Mouse (Mus musculus): ENCODE results near the gene Atrn. TPM values are rescaled to one million over a fixed set of nuclear protein-coding genes. Genes with fewer than 3 reads are reported as not detected.

The Atrn gene
- total and polyA plus RNA-seq, 3 experiments = 4.0 to 5.8 (median 4.5) TPM

DNA sequence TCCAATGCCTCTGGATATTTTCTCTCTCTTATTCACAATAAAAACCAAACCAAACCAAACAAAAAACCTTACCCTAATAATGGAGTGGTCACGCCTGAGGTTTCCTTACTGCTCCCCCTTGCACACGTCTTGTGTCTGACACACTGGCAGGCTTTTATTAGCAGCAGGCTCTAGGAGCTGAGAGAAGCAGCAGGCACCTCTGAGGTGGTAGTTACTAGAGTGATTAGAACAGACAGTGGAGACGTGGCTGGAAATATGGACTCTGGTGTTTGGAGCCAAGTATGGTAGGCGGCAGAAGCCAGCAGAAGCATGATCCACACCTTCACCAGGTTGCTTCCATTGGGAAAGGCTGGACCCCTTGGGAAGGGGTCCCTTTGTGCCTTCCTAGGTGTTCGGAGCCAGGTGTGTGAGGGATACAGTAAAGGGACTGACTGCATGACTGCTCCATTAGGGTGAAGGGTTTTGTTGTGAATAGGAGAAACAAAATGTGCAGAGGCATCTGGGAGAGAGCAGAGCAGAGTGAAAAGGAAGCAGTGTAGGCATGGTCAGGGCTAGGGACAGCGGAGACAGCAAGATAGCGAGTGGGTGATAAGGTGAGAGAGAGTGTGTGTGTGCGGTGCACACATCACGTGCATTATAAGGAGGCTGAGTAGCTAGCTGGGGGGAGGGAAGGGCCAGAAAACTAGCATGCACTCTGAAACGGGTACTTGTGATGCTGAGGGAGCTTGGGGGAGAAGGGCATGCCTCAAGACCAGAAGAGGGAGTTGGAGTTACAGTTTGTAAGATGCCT, 72.0 kb downstream of the Atrn start:
- Histone ChIP-seq H3K9ac (ENCODE audit: insufficient read depth, low read depth) (no peak overlapping the region), H3K36me3 (replicated peaks in 1 of 2; ENCODE audit: control insufficient read depth in 1 of 2, insufficient read depth in 1 of 2, low read length in 1 of 2) (peaks cover 3 to 52% of the 10 kb centered on the region in 2 experiments), H3K9me3 (replicated peaks; ENCODE audit: low read length) (no peaks in the 10 kb centered on the region), H3K79me2 (replicated peaks; ENCODE audit: control insufficient read depth, extremely low read depth, insufficient read depth, poor library complexity, severe bottlenecking) (no peaks in the 10 kb centered on the region), H3K4me1 (ENCODE audit: control insufficient read depth in 1 of 2, insufficient read depth in 2 of 2) (no peaks in the 10 kb centered on the region), H3K4me3 (replicated peaks in 1 of 3; ENCODE audit: low read depth in 2 of 3, low read length in 2 of 3, poor library complexity in 1 of 3) (no peak overlapping the region), H3K4me2 (ENCODE audit: insufficient read depth, low read depth, poor library complexity, severe bottlenecking) (no peak overlapping the region), H3K27ac (ENCODE audit: insufficient read depth, low read depth) (no peak overlapping the region), H3K27me3 (replicated peaks) (no peaks in the 10 kb centered on the region)
- no peak for DNase-seq (ENCODE audit: extremely low read depth)
- dilution Hi-C loops (cut with MboI; ENCODE audit: extremely low pct_ligation_motif_present, extremely low pct_unique_long_range_greater_than_20kb, low sequenced_read_pairs) (no loop called here), in situ Hi-C loops (cut with MboI; ENCODE audit: low pct_ligation_motif_present, low pct_unique_long_range_greater_than_20kb, low sequenced_read_pairs) (no loop called here)
- no peak for TF ChIP-seq JUN (IDR thresholded peaks at IDR 0.05; ENCODE audit: insufficient read depth, low read depth, low read length)
- no peak for TF ChIP-seq ELF1 (IDR thresholded peaks at IDR 0.05; ENCODE audit: low read depth, low read length)
- TF ChIP-seq EP300 (IDR thresholded peaks at IDR 0.05; ENCODE audit: low read length) = no peak
- TF ChIP-seq SIN3A (IDR thresholded peaks at IDR 0.05; ENCODE audit: low read length) = no peak
- TF ChIP-seq BHLHE40 (IDR thresholded peaks at IDR 0.05; ENCODE audit: low read depth, low read length) = no peak
- no peak for TF ChIP-seq MYC (IDR thresholded peaks at IDR 0.05; ENCODE audit: low read depth, low read length)
- no peak for TF ChIP-seq RAD21 (IDR thresholded peaks at IDR 0.05; ENCODE audit: low read depth, low read length)
- no peak for TF ChIP-seq GABPA (IDR thresholded peaks at IDR 0.05; ENCODE audit: insufficient replicate concordance, low read depth, low read length)
- TF ChIP-seq MAX (IDR thresholded peaks at IDR 0.05; ENCODE audit: low read length) = no peak
- TF ChIP-seq CTCF (conservative IDR thresholded peaks at IDR 0.05 in 1 of 2, IDR thresholded peaks at IDR 0.05 in 1 of 2; ENCODE audit: low read depth in 2 of 2, low read length in 2 of 2) = no peak
- TF ChIP-seq RCOR1 (conservative IDR thresholded peaks at IDR 0.05; ENCODE audit: low read depth, low read length) = no peak
- no peak for TF ChIP-seq SMC3 (IDR thresholded peaks at IDR 0.05; ENCODE audit: low read depth, low read length)

DNA sequence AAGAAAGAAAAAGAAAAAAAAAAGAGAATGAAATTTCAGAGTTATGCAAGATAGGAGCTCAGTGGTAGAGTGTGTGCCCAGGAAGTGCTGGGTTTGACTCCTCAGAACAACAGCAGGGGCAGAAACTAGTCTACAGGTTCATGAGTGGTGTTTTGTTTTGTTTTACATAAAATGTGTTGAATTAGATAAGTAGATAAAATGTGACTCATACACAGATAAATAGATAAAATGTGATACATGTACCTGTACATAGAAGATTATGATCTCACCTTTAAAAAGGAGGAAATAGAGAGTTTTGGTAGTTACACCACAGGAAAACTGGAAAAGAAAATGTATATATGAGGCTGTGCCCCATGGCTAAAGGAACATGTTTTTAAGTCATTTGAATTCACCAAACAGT, 72.8 kb downstream of the Atrn start:
- Histone ChIP-seq H3K4me3 (replicated peaks in 1 of 3; ENCODE audit: low read depth in 2 of 3, low read length in 2 of 3, poor library complexity in 1 of 3) (no peak overlapping the region), H3K27ac (ENCODE audit: insufficient read depth, low read depth) (no peak overlapping the region), H3K36me3 (replicated peaks in 1 of 2; ENCODE audit: control insufficient read depth in 1 of 2, insufficient read depth in 1 of 2, low read length in 1 of 2) (peaks cover 3 to 44% of the 10 kb centered on the region in 2 experiments), H3K4me2 (ENCODE audit: insufficient read depth, low read depth, poor library complexity, severe bottlenecking) (no peak overlapping the region), H3K27me3 (replicated peaks) (no peaks in the 10 kb centered on the region), H3K9me3 (replicated peaks; ENCODE audit: low read length) (no peaks in the 10 kb centered on the region), H3K79me2 (replicated peaks; ENCODE audit: control insufficient read depth, extremely low read depth, insufficient read depth, poor library complexity, severe bottlenecking) (no peaks in the 10 kb centered on the region), H3K9ac (ENCODE audit: insufficient read depth, low read depth) (no peak overlapping the region), H3K4me1 (ENCODE audit: control insufficient read depth in 1 of 2, insufficient read depth in 2 of 2) (no peaks in the 10 kb centered on the region)
- TF ChIP-seq MAFK (IDR thresholded peaks at IDR 0.05; ENCODE audit: insufficient replicate concordance, low read length) (no peak), MAZ (IDR thresholded peaks at IDR 0.05; ENCODE audit: low read depth, low read length) (no peak), TCF12 (IDR thresholded peaks at IDR 0.05; ENCODE audit: low read depth, low read length) (no peak), MXI1 (IDR thresholded peaks at IDR 0.05; ENCODE audit: low read depth, low read length) (no peak), SIN3A (IDR thresholded peaks at IDR 0.05; ENCODE audit: low read length) (no peak), ZMIZ1 (IDR thresholded peaks at IDR 0.05; ENCODE audit: low read depth, low read length) (no peak), USF2 (conservative IDR thresholded peaks at IDR 0.05; ENCODE audit: low read depth, low read length) (no peak), NRF1 (IDR thresholded peaks at IDR 0.05; ENCODE audit: low read depth, low read length) (no peak), SMC3 (IDR thresholded peaks at IDR 0.05; ENCODE audit: low read depth, low read length) (no peak), ZKSCAN1 (IDR thresholded peaks at IDR 0.05; ENCODE audit: borderline replicate concordance, low read depth, low read length) (no peak), HCFC1 (IDR thresholded peaks at IDR 0.05; ENCODE audit: low read depth, low read length) (no peak), POLR2AphosphoS2 (IDR thresholded peaks at IDR 0.05; ENCODE audit: low read depth, low read length) (no peak), TBP (conservative IDR thresholded peaks at IDR 0.05; ENCODE audit: low read depth, low read length) (no peak), BHLHE40 (IDR thresholded peaks at IDR 0.05; ENCODE audit: low read depth, low read length) (no peak), JUN (IDR thresholded peaks at IDR 0.05; ENCODE audit: insufficient read depth, low read depth, low read length) (no peak), RAD21 (IDR thresholded peaks at IDR 0.05; ENCODE audit: low read depth, low read length) (no peak), MYC (IDR thresholded peaks at IDR 0.05; ENCODE audit: low read depth, low read length) (no peak), ETS1 (conservative IDR thresholded peaks at IDR 0.05; ENCODE audit: low read depth, low read length) (no peak), MEF2A (IDR thresholded peaks at IDR 0.05; ENCODE audit: borderline replicate concordance, low read depth, low read length) (no peak)
- in situ Hi-C loops (cut with MboI; ENCODE audit: low pct_ligation_motif_present, low pct_unique_long_range_greater_than_20kb, low sequenced_read_pairs) = no loop called here
- dilution Hi-C loops (cut with MboI; ENCODE audit: extremely low pct_ligation_motif_present, extremely low pct_unique_long_range_greater_than_20kb, low sequenced_read_pairs) = no loop called here
- no peak for DNase-seq (ENCODE audit: extremely low read depth)

Data from CH12.LX (cell line).